Mouse (Mus musculus) heart, embryonic 11.5 days (tissue): ENCODE measurements around the gene Olfr1174-ps. TPM values are rescaled to one million over a fixed set of nuclear protein-coding genes. Genes with fewer than 3 reads are reported as not detected.

Experiments used
- ATAC-seq: fragments of 200-750 bp; cut with Nextera tagmentation; replicated peaks from 2 replicates; pipeline ENCODE4 v1.8.0; 2017; ENCODE audit warnings: moderate library complexity; ENCODE audit not compliant: insufficient number of reproducible peaks, low FRiP score, low TSS enrichment
- H3K27ac ChIP-seq: fragments of 300-500 bp; sonication (generic); 2 replicates; pipeline ENCODE4 v1.5.1; 2014; ENCODE audit warnings: mild to moderate bottlenecking, low read depth, low read length
- H3K27me3 ChIP-seq: fragments of 300-500 bp; sonication (generic); 2 replicates; pipeline ENCODE4 v1.6.1; 2014; ENCODE audit warnings: mild to moderate bottlenecking, low read length, mixed read lengths; ENCODE audit not compliant: control insufficient read depth, insufficient read depth
- H3K36me3 ChIP-seq: fragments of 300-500 bp; sonication (generic); 2 replicates; pipeline ENCODE4 v1.6.1; 2014; ENCODE audit warnings: mild to moderate bottlenecking, low read length, moderate library complexity, mixed read lengths; ENCODE audit not compliant: control insufficient read depth, insufficient read depth
- H3K4me1 ChIP-seq: fragments of 300-500 bp; sonication (generic); 2 replicates; pipeline ENCODE4 v1.6.1; 2014; ENCODE audit warnings: low read length; ENCODE audit not compliant: control insufficient read depth, insufficient read depth
- H3K4me2 ChIP-seq: fragments of 300-500 bp; sonication (generic); 2 replicates; pipeline ENCODE4 v1.6.1; 2014; ENCODE audit warnings: mild to moderate bottlenecking, moderate library complexity
- H3K4me3 ChIP-seq: fragments of 300-500 bp; sonication (generic); 2 replicates; pipeline ENCODE4 v1.5.1; 2014; ENCODE audit warnings: low read depth, low read length
- H3K9ac ChIP-seq: fragments of 300-500 bp; sonication (generic); 2 replicates; pipeline ENCODE4 v1.6.1; 2014; ENCODE audit warnings: mild to moderate bottlenecking, low read depth, low read length, moderate library complexity
- H3K9me3 ChIP-seq: fragments of 300-500 bp; sonication (generic); replicated peaks from 2 replicates; pipeline ENCODE4 v1.6.1; 2016; ENCODE audit warnings: low read length; ENCODE audit not compliant: control insufficient read depth
- WGBS: fragments of 180-500 bp; shearing (Covaris S2); extraction: QIAGEN DNeasy Blood & Tissue Kit; methylation state at CpG from one replicate; pipeline ENCODE4 v1.1.7; 2014; ENCODE audit not compliant: insufficient replicate concordance; 5-methylcytosine and 5-hydroxymethylcytosine counted together
- polyA plus RNA-seq: library from polyadenylated mRNA; unstranded; fragments of >200 nt; fragmentation: Nextera tagmentation; extraction: Ambion mirVana; gene quantifications from 2 replicates; pipeline ENCODE4 v1.2.1, GENCODE M21; 2014

The Olfr1174-ps gene
- polyA plus RNA-seq = not detected in 2 replicates

- WGBS = 89% methylated on average over 4 of the region's 4 CpGs
- no peaks in the 10 kb centered on the region for H3K9me3 ChIP-seq
- no peak for ATAC-seq
- H3K4me1 ChIP-seq = no peaks in the 10 kb centered on the region
- no peaks in the 10 kb centered on the region for H3K36me3 ChIP-seq
- H3K9ac ChIP-seq = no peak within 1 kb of the TSS
- no peak within 1 kb of the TSS for H3K4me2 ChIP-seq
- H3K4me3 ChIP-seq = no peak within 1 kb of the TSS
- no peak within 1 kb of the TSS for H3K27ac ChIP-seq
- no peaks in the 10 kb centered on the region for H3K27me3 ChIP-seq
Observed at GRCm38 (mm10) chr2:88315035-88315434, at the start of gene Olfr1174-ps. Olfr1174-ps (minus strand) TSS chr2:88315135.

DNA sequence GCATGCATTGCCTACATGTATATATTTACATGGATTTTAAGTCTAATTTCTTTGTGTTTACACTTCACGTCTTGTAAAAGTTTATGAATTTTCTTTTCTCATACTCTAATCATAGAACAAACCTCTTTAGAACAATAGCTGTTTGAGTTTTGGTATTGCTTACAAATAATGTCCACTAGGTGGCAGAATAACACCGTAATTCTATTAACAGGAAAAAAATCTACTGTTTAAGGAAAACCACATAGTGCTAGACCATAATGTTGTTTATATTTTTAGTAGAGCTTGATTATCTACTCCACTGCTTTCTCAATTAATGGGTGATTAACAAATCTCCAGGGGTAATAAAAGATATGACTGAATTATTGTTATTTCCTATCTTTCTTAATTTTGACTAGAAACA is 41.4 kb upstream of the Olfr1174-ps start:
- H3K27me3 ChIP-seq = no peaks in the 10 kb centered on the region
- H3K36me3 ChIP-seq = no peaks in the 10 kb centered on the region
- no peaks in the 10 kb centered on the region for H3K4me1 ChIP-seq
- ATAC-seq = no peak
- H3K4me3 ChIP-seq = no peak overlapping the region
- H3K9ac ChIP-seq = no peak overlapping the region
- no peaks in the 10 kb centered on the region for H3K9me3 ChIP-seq
- H3K27ac ChIP-seq = no peak overlapping the region
- no peak overlapping the region for H3K4me2 ChIP-seq
- 4% methylated on average over 2 of the region's 2 CpGs for WGBS

DNA sequence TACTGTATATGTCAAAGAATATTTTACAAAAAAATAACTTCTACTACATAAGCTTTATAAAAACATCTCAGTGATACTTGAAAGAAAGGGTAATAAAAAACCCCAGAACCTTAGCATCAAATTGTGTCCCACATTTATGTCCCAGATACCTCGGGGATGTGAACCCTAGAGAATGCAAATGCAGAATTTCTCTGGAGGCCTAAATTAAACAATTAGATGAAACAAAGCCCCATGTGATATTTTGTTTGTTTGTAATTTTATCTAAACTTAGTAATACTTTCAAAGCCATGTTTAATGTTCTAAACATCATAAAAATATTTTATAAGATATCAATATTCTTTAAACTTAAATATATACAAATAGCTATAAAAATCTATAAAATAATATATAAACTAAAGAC is 31.5 kb upstream of the Olfr1174-ps start, which contains the start of gene Olfr1177-ps:
TSS of gene Olfr1177-ps (minus strand) at position 101 of the 400 bp plus-strand sequence.
- H3K4me1 ChIP-seq = no peaks in the 10 kb centered on the region
- ATAC-seq = no peak
- H3K4me2 ChIP-seq = no peak within 1 kb of the TSS
- no peak within 1 kb of the TSS for H3K4me3 ChIP-seq
- no peak within 1 kb of the TSS for H3K9ac ChIP-seq
- 79% methylated on average over 1 of the region's 1 CpGs for WGBS
- no peaks in the 10 kb centered on the region for H3K36me3 ChIP-seq
- no peaks in the 10 kb centered on the region for H3K27me3 ChIP-seq
- H3K27ac ChIP-seq = no peak within 1 kb of the TSS
- no peaks in the 10 kb centered on the region for H3K9me3 ChIP-seq

- no peak within 1 kb of the TSS for H3K27ac ChIP-seq
Observed at GRCm38 (mm10) chr2:88336421-88336820, 21.5 kb upstream of the Olfr1174-ps start, which contains the start of gene Olfr1176. Olfr1176 (plus strand) TSS chr2:88336721.

DNA sequence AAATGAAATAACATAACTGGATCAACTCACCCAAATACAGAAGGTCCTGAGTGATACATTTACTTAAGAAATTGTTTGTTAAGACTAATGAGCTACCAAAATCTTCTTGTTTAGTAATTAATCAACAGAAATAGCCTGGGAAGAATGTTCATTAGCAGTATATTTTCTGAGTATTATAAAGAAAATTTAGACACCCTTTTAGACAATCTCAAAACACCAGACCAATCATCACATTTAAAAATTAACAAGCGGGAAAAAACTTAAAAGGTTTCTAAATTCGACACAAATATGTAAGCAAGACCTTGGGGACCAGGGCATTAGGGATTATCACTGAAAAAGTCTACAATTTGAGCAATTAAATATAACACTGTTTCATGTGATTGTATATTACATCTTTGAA is 12.2 kb upstream of the Olfr1174-ps start, which contains the start of gene Olfr1175-ps:
TSS of gene Olfr1175-ps (minus strand) at position 101 of the 400 bp plus-strand sequence.
- H3K9me3 ChIP-seq = no peaks in the 10 kb centered on the region
- no peak within 1 kb of the TSS for H3K27ac ChIP-seq
- no peaks in the 10 kb centered on the region for H3K4me1 ChIP-seq
- no peaks in the 10 kb centered on the region for H3K27me3 ChIP-seq
- H3K4me3 ChIP-seq = no peak within 1 kb of the TSS
- 72% methylated on average over 2 of the region's 2 CpGs for WGBS
- H3K36me3 ChIP-seq = no peaks in the 10 kb centered on the region
- no peak for ATAC-seq
- H3K4me2 ChIP-seq = no peak within 1 kb of the TSS
- H3K9ac ChIP-seq = no peak within 1 kb of the TSS

More at GRCm38 (mm10) chr2:88336421-88336820, 21.5 kb upstream of the Olfr1174-ps start, which contains the start of gene Olfr1176:
- Histone ChIP-seq H3K4me3 (no peak within 1 kb of the TSS), H3K9ac (no peak within 1 kb of the TSS), H3K27me3 (no peaks in the 10 kb centered on the region), H3K36me3 (no peaks in the 10 kb centered on the region), H3K4me2 (no peak within 1 kb of the TSS), H3K9me3 (no peaks in the 10 kb centered on the region), H3K4me1 (no peaks in the 10 kb centered on the region)
- WGBS = 70% methylated on average over 1 of the region's 1 CpGs
- ATAC-seq = no peak

DNA sequence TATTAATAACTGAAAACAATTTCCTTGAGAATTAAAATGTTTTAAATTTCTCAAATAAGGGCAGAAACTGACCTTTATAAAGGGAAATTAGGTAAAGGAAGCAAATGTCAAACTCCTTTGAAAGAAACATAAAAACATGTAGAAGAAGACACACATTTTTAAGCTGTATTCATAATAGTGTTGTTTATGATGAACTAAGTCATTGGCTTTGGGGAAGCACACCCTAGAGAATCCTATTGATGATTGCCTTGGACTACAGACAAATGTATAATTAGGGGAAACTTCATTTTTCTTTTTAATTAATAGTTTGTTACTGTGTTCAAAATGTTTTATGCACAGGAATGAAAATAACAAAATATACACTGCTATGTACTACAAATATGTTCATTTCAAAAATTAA is 35.2 kb downstream of the Olfr1174-ps start, which contains the start of gene Olfr1173:
TSS of gene Olfr1173 (minus strand) at position 101 of the 400 bp plus-strand sequence.
- Histone ChIP-seq H3K27me3 (no peaks in the 10 kb centered on the region), H3K4me3 (no peak within 1 kb of the TSS), H3K27ac (no peak within 1 kb of the TSS), H3K9me3 (no peaks in the 10 kb centered on the region), H3K4me2 (no peak within 1 kb of the TSS), H3K4me1 (no peaks in the 10 kb centered on the region), H3K9ac (no peak within 1 kb of the TSS), H3K36me3 (no peaks in the 10 kb centered on the region)
- no peak for ATAC-seq

Other genes with a start within 250 kb of the Olfr1174-ps start
- not detected in 2 replicates for gene Olfr1163, start 243.3 kb downstream of the Olfr1174-ps start, polyA plus RNA-seq
- not detected in 2 replicates for gene Olfr1164, start 221.2 kb downstream of the Olfr1174-ps start, polyA plus RNA-seq
- gene Olfr1166, start 186.9 kb downstream of the Olfr1174-ps start, polyA plus RNA-seq = not detected in 2 replicates
- gene Olfr1167, start 159.9 kb downstream of the Olfr1174-ps start, polyA plus RNA-seq = not detected in 2 replicates
- not detected in 2 replicates for gene Olfr1168, start 133.3 kb downstream of the Olfr1174-ps start, polyA plus RNA-seq
- gene Olfr1170, start 86.8 kb downstream of the Olfr1174-ps start, polyA plus RNA-seq = not detected in 2 replicates
- gene Olfr1173, start 35.3 kb downstream of the Olfr1174-ps start, polyA plus RNA-seq = not detected in 2 replicates
- gene Olfr1175-ps, start 12.1 kb upstream of the Olfr1174-ps start, polyA plus RNA-seq = not detected in 2 replicates
- gene Olfr1176, start 21.6 kb upstream of the Olfr1174-ps start, polyA plus RNA-seq = not detected in 2 replicates
- gene Olfr1177-ps, start 31.4 kb upstream of the Olfr1174-ps start, polyA plus RNA-seq = not detected in 2 replicates
- gene Olfr1178, start 71.9 kb upstream of the Olfr1174-ps start, polyA plus RNA-seq = not detected in 2 replicates
- gene Olfr1179, start 91.3 kb upstream of the Olfr1174-ps start, polyA plus RNA-seq = not detected in 2 replicates
- not detected in 2 replicates for gene Olfr1180, start 104.0 kb upstream of the Olfr1174-ps start, polyA plus RNA-seq
- gene Olfr1181, start 111.0 kb upstream of the Olfr1174-ps start, polyA plus RNA-seq = not detected in 2 replicates
- gene Gm13757, start 134.0 kb upstream of the Olfr1174-ps start, polyA plus RNA-seq = not detected in 2 replicates
- gene Olfr1183, start 139.7 kb upstream of the Olfr1174-ps start, polyA plus RNA-seq = not detected in 2 replicates
- gene Olfr1184, start 168.5 kb upstream of the Olfr1174-ps start, polyA plus RNA-seq = not detected in 2 replicates
- not detected in 2 replicates for gene Olfr1185-ps1, start 178.2 kb upstream of the Olfr1174-ps start, polyA plus RNA-seq
- gene Olfr1186, start 203.4 kb upstream of the Olfr1174-ps start, polyA plus RNA-seq = not detected in 2 replicates
- gene Olfr1188, start 241.8 kb upstream of the Olfr1174-ps start, polyA plus RNA-seq = not detected in 2 replicates